Mouse (Mus musculus) urinary bladder, adult 2 months (tissue): ENCODE data around the gene Rhbdf1. TPM values are rescaled to one million over a fixed set of nuclear protein-coding genes. Genes with fewer than 3 reads are reported as not detected.

Experiments used
- DNase-seq: peaks from one replicate; pipeline ENCODE4 v3.0.0; 2022; ENCODE audit warnings: low spot score
- polyA plus RNA-seq: library from polyadenylated mRNA; depleted of rRNA; stranded (reverse); fragments of >200 nt; gene quantifications from 2 replicates; pipeline ENCODE4 v1.2.3, GENCODE M21; 2012; rRNA removed

The Rhbdf1 gene
- polyA plus RNA-seq, 1 experiment: 87.8 TPM

- no peak for DNase-seq
These were observed 31.4 kb downstream of the Rhbdf1 start for GRCm38 (mm10) chr11:32190603-32191110.

- DNase-seq: no peak
These were observed 32.0 kb downstream of the Rhbdf1 start for GRCm38 (mm10) chr11:32190119-32190518.

DNA sequence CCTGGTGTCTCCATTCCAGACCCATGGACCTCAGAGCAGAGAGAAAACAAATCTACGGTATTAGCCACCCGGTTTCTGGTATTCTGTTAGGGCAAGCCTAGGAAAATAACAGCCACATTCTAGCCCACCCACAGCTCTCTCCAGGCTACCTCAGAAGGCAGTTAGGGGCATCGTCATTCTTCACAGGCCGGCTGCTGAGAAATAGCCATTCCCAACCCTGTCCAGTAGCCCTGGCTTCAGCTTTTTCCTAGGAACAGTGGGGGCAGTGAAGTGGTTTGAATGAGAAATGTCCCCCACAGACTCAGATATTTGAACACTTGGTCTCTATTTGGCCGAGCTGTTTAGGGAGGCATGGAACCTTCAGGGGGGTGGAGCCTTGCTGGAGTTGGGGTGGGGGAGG is 32.7 kb downstream of the Rhbdf1 start:
- no peak for DNase-seq

DNA sequence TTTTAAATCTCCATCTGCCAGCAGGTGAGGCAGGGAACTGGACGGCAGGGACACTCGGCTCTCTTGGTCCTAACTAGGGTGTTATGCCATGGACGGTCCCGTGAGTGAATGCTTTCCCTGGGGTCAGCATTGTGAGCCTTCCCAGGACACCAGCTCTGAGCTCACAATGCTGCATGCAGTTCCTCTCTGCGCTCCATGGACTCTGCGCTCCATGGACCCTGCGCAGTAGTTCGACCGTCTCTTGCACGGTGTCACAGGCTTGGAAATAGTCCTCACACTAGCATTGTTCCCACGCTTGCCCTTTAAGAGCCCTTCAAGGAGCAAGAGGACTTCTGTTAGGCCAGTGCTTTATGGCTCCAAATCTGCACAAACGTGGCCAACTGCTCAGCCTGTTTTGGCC is 33.2 kb downstream of the Rhbdf1 start:
- no peak for DNase-seq

DNA sequence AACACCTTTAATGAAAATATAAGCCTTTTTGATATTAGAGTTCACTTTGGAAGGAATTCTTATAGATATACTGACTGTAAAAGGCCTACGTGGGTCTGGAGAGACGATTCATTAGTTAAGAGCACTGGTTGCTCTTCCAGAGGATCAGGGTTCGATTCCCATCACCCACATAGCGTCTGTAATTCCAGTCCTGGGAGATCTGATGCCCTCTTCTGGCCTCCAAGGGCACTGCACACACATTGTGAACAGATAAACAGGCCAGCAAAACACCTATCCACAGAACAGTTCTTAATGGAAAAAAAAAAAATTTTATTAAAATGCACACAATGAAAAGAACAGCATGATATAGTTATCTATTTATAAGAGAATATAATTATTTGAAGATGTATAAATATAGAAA is 34.8 kb downstream of the Rhbdf1 start:
- no peak for DNase-seq

DNA sequence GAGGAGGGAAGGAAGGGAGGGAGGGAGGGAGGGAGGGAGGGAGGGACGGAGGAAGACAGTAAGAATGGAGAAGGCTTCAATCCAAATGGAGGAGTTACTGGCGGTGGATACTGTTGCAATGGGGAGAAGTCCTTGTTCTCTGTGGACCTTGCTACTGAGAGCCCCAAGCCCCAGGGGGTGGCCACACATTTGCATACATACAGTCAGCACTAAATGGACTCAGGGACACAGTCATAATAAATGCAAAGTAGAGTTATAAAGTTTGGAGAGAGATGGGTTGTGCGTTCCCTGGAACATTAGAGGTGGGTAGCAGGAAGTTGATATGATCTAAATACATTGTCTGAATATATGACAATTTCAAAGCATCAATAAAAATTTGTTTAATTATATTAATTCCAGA is 36.1 kb downstream of the Rhbdf1 start:
- DNase-seq: no peak

- DNase-seq: no peak
These were observed 37.6 kb downstream of the Rhbdf1 start for GRCm38 (mm10) chr11:32184469-32184868.

DNA sequence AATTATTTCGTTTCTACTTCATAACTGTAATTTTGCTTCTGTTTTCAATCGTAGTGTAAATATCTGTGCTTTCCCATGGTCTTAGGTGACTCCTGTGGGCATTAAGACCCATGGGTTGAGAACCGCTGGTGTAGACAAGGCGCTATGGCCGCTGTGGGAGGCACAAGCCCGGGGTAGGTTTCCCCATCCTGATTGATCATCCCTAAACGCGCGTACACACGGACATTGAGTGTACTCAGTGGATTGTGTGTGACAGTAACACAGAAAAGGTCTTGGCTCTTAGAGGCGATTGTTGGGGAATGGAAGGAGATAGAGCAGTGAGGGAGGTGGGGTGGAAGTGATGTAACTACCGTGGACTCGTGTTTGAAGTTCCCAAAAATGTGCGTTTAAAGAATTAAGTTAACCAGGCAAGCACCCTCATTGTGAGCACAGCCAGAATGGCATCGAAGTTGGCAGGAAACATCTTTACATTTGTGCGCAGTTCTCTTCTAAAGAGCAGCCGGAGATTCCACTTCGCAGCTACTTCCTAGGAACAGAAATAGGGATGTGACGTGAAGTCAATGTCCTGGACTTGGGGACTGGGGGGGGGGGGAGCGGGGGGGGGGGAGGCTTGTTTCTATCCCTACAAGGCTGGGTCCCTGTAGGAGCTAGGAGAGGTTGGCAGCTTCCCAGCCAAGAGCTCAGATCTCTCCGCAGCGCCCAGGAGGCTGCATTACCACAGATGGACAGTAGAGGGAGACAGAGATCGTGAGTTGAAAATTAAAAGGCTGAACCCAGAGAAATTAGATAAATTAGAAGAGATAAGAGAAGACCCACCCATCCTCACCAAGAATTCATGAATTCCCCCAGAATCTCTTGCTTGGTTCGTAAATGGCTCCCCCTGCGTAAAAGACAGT is 39.9 kb downstream of the Rhbdf1 start:
- DNase-seq: no peak

DNA sequence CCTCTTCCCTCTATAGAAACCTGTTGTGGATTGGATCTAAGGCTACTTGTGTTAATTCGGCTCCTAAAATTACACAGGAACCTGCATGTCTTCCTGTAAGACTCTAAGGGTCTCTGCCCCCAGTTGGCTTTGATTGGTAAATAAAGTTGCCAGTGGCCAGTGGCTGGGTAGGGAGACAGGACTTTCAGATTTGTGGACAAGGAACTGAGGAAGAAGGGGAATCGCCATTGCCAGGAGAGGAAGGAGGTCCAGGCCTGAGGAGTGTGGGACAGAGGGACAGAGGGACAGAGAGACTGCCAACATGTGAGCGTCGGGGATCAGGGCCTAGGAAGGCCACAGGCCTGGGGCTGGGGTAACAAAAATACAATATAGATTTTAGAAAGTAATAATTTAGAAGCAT is 40.9 kb downstream of the Rhbdf1 start:
- no peak for DNase-seq

DNA sequence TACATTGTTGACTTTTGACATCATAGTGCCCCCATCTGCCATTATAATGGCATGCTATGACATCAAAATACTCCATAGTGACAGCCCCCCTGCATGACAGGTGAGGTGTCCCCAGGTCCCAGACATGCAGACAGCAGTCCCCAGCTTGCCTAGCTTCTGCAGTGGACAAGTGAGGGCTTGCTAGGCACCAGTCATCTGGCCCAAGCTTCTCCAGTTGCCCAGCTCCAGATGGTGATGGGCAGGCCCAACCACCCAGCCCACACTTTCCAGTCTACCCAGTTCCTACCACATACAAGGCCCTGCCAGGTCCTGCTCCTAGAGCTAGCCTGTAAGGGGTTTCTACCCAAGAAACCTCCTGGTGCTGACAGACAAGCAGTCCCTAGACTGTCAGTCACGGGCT is 43.6 kb downstream of the Rhbdf1 start:
- DNase-seq: no peak

- DNase-seq: no peak
These were observed 55.4 kb downstream of the Rhbdf1 start for GRCm38 (mm10) chr11:32166683-32167082.

DNA sequence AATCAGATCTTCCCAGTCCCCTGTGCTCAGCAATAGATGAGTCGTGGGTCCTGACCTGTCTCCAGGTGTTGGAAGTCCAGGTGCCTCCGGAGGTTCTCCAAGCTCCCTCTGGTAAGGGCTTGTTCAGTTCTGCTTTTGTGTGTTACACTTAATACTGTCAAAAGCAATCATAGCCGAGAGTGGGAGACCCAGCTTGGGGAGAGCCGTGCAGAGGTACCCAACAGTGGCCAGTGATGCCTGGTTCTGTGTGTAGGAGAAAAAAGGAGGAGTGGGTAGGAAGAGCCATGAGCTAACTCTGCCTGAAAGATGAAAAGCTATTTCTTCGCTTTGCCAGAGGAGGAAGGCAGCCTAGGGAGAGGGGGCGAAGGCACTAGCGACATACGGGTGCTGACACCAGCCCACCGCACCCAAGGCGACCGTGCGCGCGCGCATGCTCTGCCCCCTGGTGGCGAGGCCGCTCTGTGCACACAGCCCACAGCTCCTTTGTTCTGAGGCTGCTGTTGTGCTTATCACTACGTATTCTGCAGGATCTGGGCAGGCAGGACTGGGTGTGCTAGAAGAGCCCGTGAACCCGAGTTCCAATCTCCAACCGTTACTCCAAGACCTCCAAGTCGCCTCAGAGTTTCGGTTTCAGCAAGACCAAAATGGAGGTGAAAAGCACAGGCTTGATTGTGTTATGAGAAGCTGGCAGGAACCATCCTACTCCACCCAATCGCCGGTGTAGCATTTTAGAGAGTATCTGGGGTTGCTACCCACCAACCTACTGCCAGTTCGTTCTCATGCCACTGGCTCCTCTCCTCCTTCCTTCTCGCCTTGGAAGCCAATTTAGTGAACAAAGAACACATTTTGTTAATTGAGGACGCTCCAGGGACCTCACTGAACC is 59.9 kb downstream of the Rhbdf1 start:
- peak; percentile 46 for DNase-seq

GRCm38 (mm10) chr11:32161500-32161899 is 60.6 kb downstream of the Rhbdf1 start:
- no peak for DNase-seq

GRCm38 (mm10) chr11:32160341-32160740 is 61.8 kb downstream of the Rhbdf1 start:
- no peak for DNase-seq

Other genes with a start within 250 kb of the Rhbdf1 start
- 2.7 TPM in 2 replicates for gene Nsg2, start 221.8 kb downstream of the Rhbdf1 start, polyA plus RNA-seq
- gene Il9r, start 22.0 kb downstream of the Rhbdf1 start, polyA plus RNA-seq: 0.23 and 0.24 TPM in 2 replicates
- gene Snrnp25, start 16.9 kb downstream of the Rhbdf1 start, polyA plus RNA-seq: 28.4 and 31.5 TPM in 2 replicates
- 12.8 and 14.6 TPM in 2 replicates for gene Mpg, start 4.2 kb upstream of the Rhbdf1 start, polyA plus RNA-seq
- gene Nprl3, start 45.4 kb upstream of the Rhbdf1 start, polyA plus RNA-seq: 61.1 and 70.4 TPM in 2 replicates
- gene Hba-x, start 54.1 kb upstream of the Rhbdf1 start, polyA plus RNA-seq: 0.19 TPM in 2 replicates
- 62.4 and 76.0 TPM in 2 replicates for gene Hba-a1, start 61.2 kb upstream of the Rhbdf1 start, polyA plus RNA-seq
- not detected in 2 replicates for gene Hbq1b, start 64.7 kb upstream of the Rhbdf1 start, polyA plus RNA-seq
- 173 and 196 TPM in 2 replicates for gene Hba-a2, start 74.2 kb upstream of the Rhbdf1 start, polyA plus RNA-seq
- not detected in 2 replicates for gene Hbq1a, start 77.8 kb upstream of the Rhbdf1 start, polyA plus RNA-seq
- 10.0 and 15.0 TPM in 2 replicates for gene Sh3pxd2b, start 125.5 kb upstream of the Rhbdf1 start, polyA plus RNA-seq
- gene Ubtd2, start 233.1 kb upstream of the Rhbdf1 start, polyA plus RNA-seq: 18.7 and 21.2 TPM in 2 replicates